Mouse (Mus musculus) erythroblast, embryonic 14.5 days (primary cell): ENCODE results near the gene Klre1. TPM values are rescaled to one million over a fixed set of nuclear protein-coding genes. Genes with fewer than 3 reads are reported as not detected.

ENCODE experiments used
- H3K27me3 ChIP-seq: 2 replicates; pipeline ENCODE4 v1.6.1; 2012; ENCODE audit warnings: inconsistent platforms; ENCODE audit not compliant: control insufficient read depth
- H3K36me3 ChIP-seq: 2 replicates; pipeline ENCODE4 v1.6.1; 2012; ENCODE audit warnings: mild to moderate bottlenecking, inconsistent platforms; ENCODE audit not compliant: control insufficient read depth
- H3K4me1 ChIP-seq: 2 replicates; pipeline ENCODE4 v1.6.1; 2012; ENCODE audit warnings: inconsistent platforms; ENCODE audit not compliant: control insufficient read depth
- H3K4me3 ChIP-seq: replicated peaks from 2 replicates; pipeline ENCODE3; 2012; ENCODE audit warnings: moderate library complexity, mild to moderate bottlenecking, inconsistent platforms
- H3K9me3 ChIP-seq: 2 replicates; pipeline ENCODE4 v1.6.1; 2012; ENCODE audit warnings: low read length, inconsistent platforms, mixed read lengths; ENCODE audit not compliant: control insufficient read depth
- GATA1 ChIP-seq: IDR thresholded peaks from 2 replicates; pipeline ENCODE4 v1.6.1; 2012; ENCODE audit warnings: low read length, inconsistent platforms, mixed read lengths
- TAL1 ChIP-seq: IDR thresholded peaks from 3 replicates; pipeline ENCODE4 v1.6.1; 2012; ENCODE audit warnings: low read length, inconsistent platforms, mixed read lengths
- polyA plus RNA-seq: library from polyadenylated mRNA; stranded (reverse); fragments of >175 nt; gene quantifications from 2 replicates; pipeline ENCODE4 v1.2.3, GENCODE M21; 2012

Klre1 gene
- polyA plus RNA-seq, 1 experiment: not detected

GRCm38 (mm10) chr6:129541931-129542330 lies 35.8 kb upstream of the Klre1 start:
- Histone ChIP-seq H3K36me3 (peaks cover 61% of the 10 kb centered on the region), H3K27me3 (no peaks in the 10 kb centered on the region), H3K4me3 (no peak overlapping the region), H3K9me3 (no peaks in the 10 kb centered on the region), H3K4me1 (peaks cover under 1% of the 10 kb centered on the region; the same call in 1 of the 2 replicates)
- no peak for TF ChIP-seq TAL1
- no peak for TF ChIP-seq GATA1

- Histone ChIP-seq H3K27me3 (no peaks in the 10 kb centered on the region), H3K4me1 (no peaks in the 10 kb centered on the region), H3K4me3 (no peak overlapping the region), H3K36me3 (peaks cover 55% of the 10 kb centered on the region), H3K9me3 (no peaks in the 10 kb centered on the region)
- TF ChIP-seq TAL1 (no peak), GATA1 (no peak)
Measured at GRCm38 (mm10) chr6:129542540-129542939, 35.2 kb upstream of the Klre1 start.

- Histone ChIP-seq H3K27me3 (no peaks in the 10 kb centered on the region), H3K9me3 (no peaks in the 10 kb centered on the region), H3K4me3 (no peak overlapping the region), H3K36me3 (peaks cover 40% of the 10 kb centered on the region), H3K4me1 (no peaks in the 10 kb centered on the region)
- no peak for TF ChIP-seq GATA1
- no peak for TF ChIP-seq TAL1
Measured at GRCm38 (mm10) chr6:129543709-129544606, 33.7 kb upstream of the Klre1 start.

GRCm38 (mm10) chr6:129547277-129547676 lies 30.4 kb upstream of the Klre1 start:
- TF ChIP-seq TAL1: no peak
- TF ChIP-seq GATA1: no peak
- no peaks in the 10 kb centered on the region for H3K4me1 ChIP-seq
- H3K36me3 ChIP-seq: peaks cover 8% of the 10 kb centered on the region
- H3K27me3 ChIP-seq: peaks cover 2% of the 10 kb centered on the region
- no peak overlapping the region for H3K4me3 ChIP-seq
- H3K9me3 ChIP-seq: no peaks in the 10 kb centered on the region

- H3K4me3 ChIP-seq: no peak overlapping the region
- no peak for TF ChIP-seq TAL1
- no peak for TF ChIP-seq GATA1
Measured at GRCm38 (mm10) chr6:129548009-129548408, 29.7 kb upstream of the Klre1 start.

GRCm38 (mm10) chr6:129557298-129558023 lies 20.2 kb upstream of the Klre1 start:
- no peak overlapping the region for H3K4me3 ChIP-seq
- no peaks in the 10 kb centered on the region for H3K36me3 ChIP-seq
- TF ChIP-seq TAL1 (0 out of 3 replicates have a peak, but pooled peaks have one; percentile 23), GATA1 (no peak)
- H3K4me1 ChIP-seq: peaks cover 34% of the 10 kb centered on the region
- no peaks in the 10 kb centered on the region for H3K9me3 ChIP-seq
- no peaks in the 10 kb centered on the region for H3K27me3 ChIP-seq

More at GRCm38 (mm10) chr6:129548009-129548408, 29.7 kb upstream of the Klre1 start:
- H3K9me3 ChIP-seq: no peaks in the 10 kb centered on the region
- H3K27me3 ChIP-seq: peaks cover 2% of the 10 kb centered on the region
- H3K4me1 ChIP-seq: no peaks in the 10 kb centered on the region
- H3K36me3 ChIP-seq: peaks cover 3% of the 10 kb centered on the region

GRCm38 (mm10) chr6:129558946-129559640 lies 18.6 kb upstream of the Klre1 start:
- Histone ChIP-seq H3K9me3 (no peaks in the 10 kb centered on the region), H3K36me3 (no peaks in the 10 kb centered on the region), H3K4me1 (peaks cover 37% of the 10 kb centered on the region), H3K27me3 (no peaks in the 10 kb centered on the region), H3K4me3 (no peak overlapping the region)
- TF ChIP-seq GATA1: no peak
- TF ChIP-seq TAL1: no peak

- TF ChIP-seq GATA1: no peak
- no peak for TF ChIP-seq TAL1
- no peaks in the 10 kb centered on the region for H3K9me3 ChIP-seq
Measured at GRCm38 (mm10) chr6:129559641-129560027, 18.1 kb upstream of the Klre1 start.

More at GRCm38 (mm10) chr6:129559641-129560027, 18.1 kb upstream of the Klre1 start:
- H3K4me3 ChIP-seq: no peak overlapping the region
- no peaks in the 10 kb centered on the region for H3K27me3 ChIP-seq
- peaks cover 41% of the 10 kb centered on the region for H3K4me1 ChIP-seq
- no peaks in the 10 kb centered on the region for H3K36me3 ChIP-seq
